Mouse (Mus musculus) liver, embryonic 11.5 days (tissue): Measurements from ENCODE around the gene Tmem116. TPM values are rescaled to one million over a fixed set of nuclear protein-coding genes. Genes with fewer than 3 reads are reported as not detected.
A peak's percentile ranks its signal among the peaks of the same experiment; 100 is the strongest.

Experiments
- ATAC-seq: fragments of 200-750 bp; cut with Nextera tagmentation; replicated peaks from 2 replicates; pipeline ENCODE4 v1.8.0; 2017; ENCODE audit warnings: moderate number of reproducible peaks, mild to moderate bottlenecking, moderate TSS enrichment, moderate library complexity; ENCODE audit not compliant: low FRiP score
- DNase-seq: peaks from one replicate; pipeline ENCODE4 v3.0.0-alpha.2; 2017; ENCODE audit warnings: low spot score
- H3K27ac ChIP-seq: fragments of 300-500 bp; sonication (generic); 2 replicates; pipeline ENCODE4 v1.5.1; 2014; ENCODE audit warnings: mild to moderate bottlenecking, low read depth, low read length, control low read depth
- H3K27me3 ChIP-seq: fragments of 300-500 bp; sonication (generic); replicated peaks from 2 replicates; pipeline ENCODE4 v1.6.1; 2014; ENCODE audit warnings: low read length, mixed read lengths; ENCODE audit not compliant: control insufficient read depth, insufficient read depth
- H3K36me3 ChIP-seq: fragments of 300-500 bp; sonication (generic); 2 replicates; pipeline ENCODE4 v1.6.1; 2014; ENCODE audit warnings: mild to moderate bottlenecking, low read length, moderate library complexity, mixed read lengths; ENCODE audit not compliant: control insufficient read depth, insufficient read depth
- H3K4me1 ChIP-seq: fragments of 300-500 bp; sonication (generic); replicated peaks from 2 replicates; pipeline ENCODE4 v1.6.1; 2014; ENCODE audit warnings: low read length, mixed read lengths; ENCODE audit not compliant: control insufficient read depth, insufficient read depth
- H3K4me2 ChIP-seq: fragments of 300-500 bp; sonication (generic); 2 replicates; pipeline ENCODE4 v1.6.1; 2014; ENCODE audit warnings: mild to moderate bottlenecking, control low read depth, moderate library complexity
- H3K4me3 ChIP-seq: fragments of 300-500 bp; sonication (generic); 2 replicates; pipeline ENCODE4 v1.5.1; 2014; ENCODE audit warnings: low read depth, low read length, control low read depth
- H3K9ac ChIP-seq: fragments of 300-500 bp; sonication (generic); 2 replicates; pipeline ENCODE4 v1.6.1; 2014; ENCODE audit warnings: low read depth, low read length, control low read depth
- H3K9me3 ChIP-seq: fragments of 300-500 bp; sonication (generic); 2 replicates; pipeline ENCODE4 v1.6.1; 2016; ENCODE audit warnings: low read length, inconsistent platforms, mixed read lengths; ENCODE audit not compliant: control insufficient read depth
- WGBS: fragments of 180-500 bp; shearing (Covaris S2); extraction: QIAGEN DNeasy Blood & Tissue Kit; methylation state at CpG from one replicate; pipeline ENCODE4 v1.1.7; 2014; 5-methylcytosine and 5-hydroxymethylcytosine counted together
- polyA plus RNA-seq: library from polyadenylated mRNA; unstranded; fragments of >200 nt; fragmentation: Nextera tagmentation; extraction: Ambion mirVana; gene quantifications from 2 replicates; pipeline ENCODE4 v1.2.1, GENCODE M21; 2014

Tmem116 gene
- polyA plus RNA-seq, 1 experiment from 2014 or later = 1.1 TPM

GRCm38 (mm10) chr5:121536921-121537555 lies 85.3 kb downstream of the Tmem116 start:
- DNase-seq (no peak), ATAC-seq (no peak)
- Histone ChIP-seq H3K9me3 (no peaks in the 10 kb centered on the region), H3K9ac (no peak overlapping the region), H3K4me1 (peaks cover 11% of the 10 kb centered on the region), H3K27ac (no peak overlapping the region), H3K4me3 (no peak overlapping the region), H3K27me3 (no peaks in the 10 kb centered on the region), H3K4me2 (no peak overlapping the region), H3K36me3 (peaks cover 30% of the 10 kb centered on the region)
- whole genome bisulfite sequencing = 80% methylated on average over 7 of the region's 7 CpGs

GRCm38 (mm10) chr5:121537588-121537987 lies 85.9 kb downstream of the Tmem116 start:
- 95% methylated on average over 2 of the region's 2 CpGs for WGBS
- H3K27me3 ChIP-seq = no peaks in the 10 kb centered on the region
- no peak overlapping the region for H3K4me2 ChIP-seq
- no peak overlapping the region for H3K27ac ChIP-seq
- H3K36me3 ChIP-seq = peaks cover 28% of the 10 kb centered on the region
- DNase-seq (no peak), ATAC-seq (no peak)
- H3K9ac ChIP-seq = no peak overlapping the region
- no peak overlapping the region for H3K4me3 ChIP-seq
- peaks cover 15% of the 10 kb centered on the region for H3K4me1 ChIP-seq
- H3K9me3 ChIP-seq = no peaks in the 10 kb centered on the region

- Histone ChIP-seq H3K9ac (no peak overlapping the region), H3K4me2 (no peak overlapping the region), H3K27me3 (no peaks in the 10 kb centered on the region), H3K36me3 (peaks cover 12% of the 10 kb centered on the region), H3K9me3 (no peaks in the 10 kb centered on the region), H3K4me3 (no peak overlapping the region), H3K4me1 (peaks cover 22% of the 10 kb centered on the region), H3K27ac (no peak overlapping the region)
- WGBS = 91% methylated on average over 5 of the region's 5 CpGs
- no peak for DNase-seq
- no peak for ATAC-seq
These were observed 88.4 kb downstream of the Tmem116 start for GRCm38 (mm10) chr5:121540066-121540465.

GRCm38 (mm10) chr5:121541235-121541634 lies 89.5 kb downstream of the Tmem116 start:
- no peak overlapping the region for H3K27ac ChIP-seq
- ATAC-seq (no peak), DNase-seq (no peak)
- no peak overlapping the region for H3K9ac ChIP-seq
- 85% methylated on average over 7 of the region's 7 CpGs for WGBS
- peaks cover 11% of the 10 kb centered on the region for H3K4me1 ChIP-seq
- H3K9me3 ChIP-seq = no peaks in the 10 kb centered on the region
- H3K27me3 ChIP-seq = no peaks in the 10 kb centered on the region
- no peak overlapping the region for H3K4me3 ChIP-seq
- H3K4me2 ChIP-seq = no peak overlapping the region
- peaks cover 4% of the 10 kb centered on the region; the same call in 1 of the 2 replicates for H3K36me3 ChIP-seq

GRCm38 (mm10) chr5:121543370-121543769 lies 91.7 kb downstream of the Tmem116 start:
- DNase-seq = no peak
- Histone ChIP-seq H3K4me1 (peaks cover 16% of the 10 kb centered on the region), H3K9me3 (no peaks in the 10 kb centered on the region), H3K9ac (no peak overlapping the region), H3K27ac (no peak overlapping the region), H3K36me3 (peaks cover 4% of the 10 kb centered on the region; the same call in 1 of the 2 replicates), H3K27me3 (no peaks in the 10 kb centered on the region), H3K4me2 (peak overlapping the region; percentile 97; the same call in 1 of the 2 replicates), H3K4me3 (no peak overlapping the region)
- no peak for ATAC-seq
- WGBS = 76% methylated on average over 3 of the region's 3 CpGs

GRCm38 (mm10) chr5:121544910-121545792 lies 93.5 kb downstream of the Tmem116 start, which contains the start of the genes Adam1a and Gm42878:
Gene Adam1a (minus strand): TSS chr5:121545482.
Gene Gm42878 (minus strand): TSS chr5:121545482.
- H3K27ac ChIP-seq = peak within 1 kb of the TSS; percentile 85
- ATAC-seq = peak; percentile 66
- no peaks in the 10 kb centered on the region for H3K36me3 ChIP-seq
- WGBS = 1% methylated on average over 68 of the region's 97 CpGs
- peak within 1 kb of the TSS; percentile 97 for H3K4me2 ChIP-seq
- peak within 1 kb of the TSS; percentile 85 for H3K9ac ChIP-seq
- H3K9me3 ChIP-seq = no peaks in the 10 kb centered on the region
- no peaks in the 10 kb centered on the region for H3K27me3 ChIP-seq
- DNase-seq = peak; percentile 59
- H3K4me1 ChIP-seq = peaks cover 16% of the 10 kb centered on the region
- H3K4me3 ChIP-seq = peak within 1 kb of the TSS; percentile 80

- ATAC-seq = peak; percentile 91
- H3K4me3 ChIP-seq = peak within 1 kb of the TSS; percentile 80
- DNase-seq = peak; percentile 99
- H3K27ac ChIP-seq = peak within 1 kb of the TSS; percentile 85
- H3K36me3 ChIP-seq = no peaks in the 10 kb centered on the region
- H3K4me1 ChIP-seq = peaks cover 16% of the 10 kb centered on the region
- 1% methylated on average over 55 of the region's 55 CpGs for WGBS
- H3K9me3 ChIP-seq = no peaks in the 10 kb centered on the region
- H3K27me3 ChIP-seq = no peaks in the 10 kb centered on the region
- peak within 1 kb of the TSS; percentile 97 for H3K4me2 ChIP-seq
- peak within 1 kb of the TSS; percentile 85 for H3K9ac ChIP-seq
These were observed 94.3 kb downstream of the Tmem116 start, which contains the start of gene Mapkapk5 for GRCm38 (mm10) chr5:121545793-121546529. Gene Mapkapk5 (minus strand): TSS chr5:121545905.

GRCm38 (mm10) chr5:121546530-121546895 lies 94.8 kb downstream of the Tmem116 start:
- H3K4me1 ChIP-seq = peaks cover 16% of the 10 kb centered on the region
- peak overlapping the region; percentile 85 for H3K9ac ChIP-seq
- no peaks in the 10 kb centered on the region; the same call in 1 of the 2 replicates for H3K9me3 ChIP-seq
- peak overlapping the region; percentile 72 for H3K4me2 ChIP-seq
- H3K27ac ChIP-seq = peak overlapping the region; percentile 85
- H3K4me3 ChIP-seq = peak overlapping the region; percentile 80
- ATAC-seq (peak; percentile 56; the same call in 1 of the 2 replicates), DNase-seq (no peak)
- no peaks in the 10 kb centered on the region for H3K27me3 ChIP-seq
- H3K36me3 ChIP-seq = no peaks in the 10 kb centered on the region
- 28% methylated on average over 6 of the region's 6 CpGs for WGBS
